Mouse (Mus musculus) embryonic facial prominence, embryonic 13.5 days (tissue): ENCODE measurements around the gene Ank2. TPM values are rescaled to one million over a fixed set of nuclear protein-coding genes. Genes with fewer than 3 reads are reported as not detected.

Experiments used
- ATAC-seq: fragments of 200-750 bp; cut with Nextera tagmentation; 2 replicates; pipeline ENCODE4 v1.8.0; 2017; ENCODE audit warnings: low read depth; ENCODE audit not compliant: insufficient number of reproducible peaks, insufficient read depth, low FRiP score, low TSS enrichment
- H3K27ac ChIP-seq: fragments of 300-500 bp; sonication (generic); 2 replicates; pipeline ENCODE4 v1.5.1; 2015; ENCODE audit warnings: moderate library complexity, mild to moderate bottlenecking, inconsistent platforms
- H3K27me3 ChIP-seq: fragments of 300-500 bp; sonication (generic); 2 replicates; pipeline ENCODE4 v1.6.1; 2015; ENCODE audit warnings: mild to moderate bottlenecking, inconsistent platforms
- H3K36me3 ChIP-seq: fragments of 300-500 bp; sonication (generic); 2 replicates; pipeline ENCODE4 v1.6.1; 2015; ENCODE audit warnings: mild to moderate bottlenecking, inconsistent platforms
- H3K4me1 ChIP-seq: fragments of 300-500 bp; sonication (generic); 2 replicates; pipeline ENCODE4 v1.6.1; 2015; ENCODE audit warnings: inconsistent platforms
- H3K4me2 ChIP-seq: fragments of 300-500 bp; sonication (generic); 2 replicates; pipeline ENCODE4 v1.6.1; 2015; ENCODE audit warnings: moderate library complexity, mild to moderate bottlenecking, inconsistent platforms
- H3K4me3 ChIP-seq: fragments of 300-500 bp; sonication (generic); 2 replicates; pipeline ENCODE4 v1.5.1; 2015; ENCODE audit warnings: mild to moderate bottlenecking, inconsistent platforms
- H3K9ac ChIP-seq: fragments of 300-500 bp; sonication (generic); 2 replicates; pipeline ENCODE4 v1.6.1; 2015; ENCODE audit warnings: mild to moderate bottlenecking, inconsistent platforms
- H3K9me3 ChIP-seq: fragments of 300-500 bp; sonication (generic); 2 replicates; pipeline ENCODE4 v1.6.1; 2016; ENCODE audit warnings: inconsistent platforms
- WGBS: fragments of 180-500 bp; shearing (Covaris S2); methylation state at CpG from one replicate; pipeline ENCODE4 v1.1.7; 2015; ENCODE audit warnings: mixed read lengths; 5-methylcytosine and 5-hydroxymethylcytosine counted together
- polyA plus RNA-seq: library from polyadenylated mRNA; unstranded; fragments of >200 nt; fragmentation: Nextera tagmentation; extraction: Ambion mirVana; gene quantifications from 2 replicates; pipeline ENCODE4 v1.2.1, GENCODE M21; 2015

Gene Ank2
- polyA plus RNA-seq, 1 experiment from 2014 or later, result 33.4 TPM

DNA sequence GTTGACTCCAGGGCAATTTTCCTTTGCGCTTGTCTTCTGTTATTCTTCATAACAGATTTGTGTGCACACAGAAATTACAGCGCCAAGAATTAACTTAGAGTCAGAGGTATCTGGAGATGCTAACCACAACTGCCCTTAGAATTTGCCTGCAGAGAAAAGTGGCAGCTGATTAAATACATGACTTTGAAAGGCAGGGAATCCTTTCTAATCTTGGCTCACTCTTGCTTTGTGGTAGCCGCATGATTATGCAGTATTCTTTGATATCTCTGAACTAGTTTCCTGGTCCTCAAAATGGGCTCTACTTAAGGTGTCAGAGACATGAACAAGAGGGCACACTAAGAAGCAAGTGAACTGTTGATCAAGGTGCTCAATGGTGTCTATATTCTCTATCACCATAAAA, 518.0 kb downstream of the Ank2 start:
- ATAC-seq, result no peak
- Histone ChIP-seq H3K4me1 (peaks cover 3% of the 10 kb centered on the region), H3K4me2 (no peak overlapping the region), H3K9me3 (no peaks in the 10 kb centered on the region), H3K27me3 (no peaks in the 10 kb centered on the region), H3K27ac (no peak overlapping the region), H3K36me3 (no peaks in the 10 kb centered on the region), H3K9ac (no peak overlapping the region), H3K4me3 (no peak overlapping the region)
- WGBS, result 83% methylated on average over 3 of the region's 3 CpGs

DNA sequence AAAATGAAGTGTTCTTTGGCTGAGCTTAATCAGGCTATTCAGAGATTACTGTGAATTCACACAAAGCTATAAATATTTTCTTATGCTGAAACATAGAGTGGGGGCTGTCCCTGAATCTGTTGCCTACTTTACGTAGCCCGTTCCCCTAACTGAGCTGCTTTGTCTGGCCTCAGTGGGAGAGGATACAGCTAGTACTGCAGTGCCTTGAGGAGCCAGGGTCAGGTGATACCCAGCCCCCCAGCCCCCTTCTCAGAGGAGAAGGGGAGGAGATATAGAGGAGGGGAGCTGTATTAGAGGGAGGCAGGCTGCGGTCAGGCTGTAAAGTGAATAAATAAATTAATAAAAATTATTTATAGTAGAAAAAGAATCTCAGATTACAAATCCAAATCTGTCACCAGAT, 519.5 kb downstream of the Ank2 start:
- Histone ChIP-seq H3K9ac (no peak overlapping the region), H3K4me1 (peaks cover 3% of the 10 kb centered on the region), H3K27me3 (no peaks in the 10 kb centered on the region), H3K4me3 (no peak overlapping the region), H3K4me2 (no peak overlapping the region), H3K9me3 (no peaks in the 10 kb centered on the region), H3K36me3 (no peaks in the 10 kb centered on the region), H3K27ac (no peak overlapping the region)
- ATAC-seq, result no peak
- 85% methylated on average over 3 of the region's 3 CpGs for whole genome bisulfite sequencing

DNA sequence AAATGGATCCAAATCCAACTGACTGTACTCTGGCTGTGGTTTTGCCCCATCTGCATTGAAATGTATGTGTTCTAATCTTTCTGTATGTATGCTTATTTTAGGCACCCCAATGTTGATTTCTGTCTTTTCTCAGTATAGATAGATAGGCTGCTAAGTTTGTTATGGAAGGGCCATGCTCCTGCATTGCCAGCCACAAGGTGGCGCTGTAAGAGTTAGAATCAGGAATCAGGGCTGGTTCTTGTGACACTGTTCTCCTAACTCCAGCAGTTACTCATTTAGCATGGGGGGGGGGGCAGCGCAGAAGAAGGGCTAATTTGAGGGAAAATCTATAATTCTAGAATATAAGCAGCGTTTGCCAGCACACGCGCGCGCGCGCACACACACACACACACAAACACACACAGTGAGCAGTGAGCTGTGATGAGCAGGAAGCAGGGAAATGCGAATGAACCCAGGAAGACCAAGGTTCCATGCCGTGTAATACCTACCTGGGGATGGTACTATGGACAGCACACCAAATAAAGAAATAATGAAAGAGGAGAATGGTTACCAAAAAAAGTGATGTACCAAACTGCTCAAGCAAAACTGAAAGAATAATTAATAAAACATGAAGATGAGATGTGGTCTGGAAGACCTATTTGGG, 520.3 kb downstream of the Ank2 start:
- H3K9me3 ChIP-seq, result no peaks in the 10 kb centered on the region
- no peak overlapping the region for H3K27ac ChIP-seq
- 59% methylated on average over 11 of the region's 11 CpGs for WGBS
- H3K9ac ChIP-seq, result no peak overlapping the region
- no peak overlapping the region for H3K4me2 ChIP-seq
- peaks cover 3% of the 10 kb centered on the region for H3K4me1 ChIP-seq
- H3K27me3 ChIP-seq, result no peaks in the 10 kb centered on the region
- no peak for ATAC-seq
- no peak overlapping the region for H3K4me3 ChIP-seq
- no peaks in the 10 kb centered on the region for H3K36me3 ChIP-seq

DNA sequence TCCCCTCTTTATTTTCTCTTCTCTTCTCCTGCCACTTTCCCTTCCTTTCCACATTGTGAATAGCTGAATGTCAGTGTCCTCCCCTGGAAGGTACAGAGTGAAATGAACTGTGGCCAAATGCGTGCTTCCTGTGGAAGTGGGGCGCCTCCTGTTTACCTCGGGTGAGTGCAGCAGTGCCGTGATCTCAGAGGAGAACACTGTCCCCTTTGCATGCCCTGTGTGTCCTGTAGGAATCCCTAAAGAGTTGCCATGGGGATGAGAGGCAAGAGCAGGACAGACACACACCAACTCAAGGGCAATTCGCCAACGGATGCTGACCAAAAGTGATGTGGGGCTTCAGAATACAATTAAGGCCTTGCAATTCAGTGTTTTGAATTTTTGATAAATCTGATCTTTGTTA, 521.8 kb downstream of the Ank2 start:
- Histone ChIP-seq H3K4me1 (peaks cover 3% of the 10 kb centered on the region), H3K4me3 (no peak overlapping the region), H3K27me3 (no peaks in the 10 kb centered on the region), H3K4me2 (0 out of 2 replicates have a peak overlapping the region, but pooled peaks have one; percentile 1), H3K27ac (peak overlapping the region; percentile 28; the same call in 1 of the 2 replicates), H3K9ac (0 out of 2 replicates have a peak overlapping the region, but pooled peaks have one; percentile 36), H3K36me3 (no peaks in the 10 kb centered on the region; the same call in 1 of the 2 replicates), H3K9me3 (no peaks in the 10 kb centered on the region)
- no peak for ATAC-seq
- 57% methylated on average over 6 of the region's 6 CpGs for WGBS

DNA sequence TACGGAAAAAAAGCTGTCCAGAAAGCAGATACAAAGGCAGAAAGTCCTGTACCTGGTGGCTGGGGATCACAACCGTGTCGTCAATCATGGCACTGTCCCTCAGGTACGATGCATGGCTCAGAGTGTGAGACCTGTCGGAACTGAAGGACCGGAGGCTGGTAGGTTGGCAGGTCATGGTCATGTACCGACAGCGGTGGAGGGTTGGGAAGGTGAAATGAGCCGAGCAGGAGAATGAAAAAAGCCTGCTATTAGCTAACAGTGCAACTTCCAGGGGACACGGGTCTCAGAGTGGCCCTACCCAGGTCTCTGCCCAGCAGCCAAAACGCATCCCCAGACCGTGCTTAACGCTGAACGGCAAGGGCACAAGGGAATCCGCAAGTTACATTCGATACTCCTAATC, 522.4 kb downstream of the Ank2 start:
- Histone ChIP-seq H3K9me3 (no peaks in the 10 kb centered on the region), H3K4me2 (no peak overlapping the region), H3K4me1 (peaks cover 3% of the 10 kb centered on the region), H3K4me3 (no peak overlapping the region), H3K36me3 (no peaks in the 10 kb centered on the region; the same call in 1 of the 2 replicates), H3K27me3 (no peaks in the 10 kb centered on the region), H3K9ac (no peak overlapping the region), H3K27ac (no peak overlapping the region)
- WGBS, result 67% methylated on average over 16 of the region's 16 CpGs
- ATAC-seq, result no peak

DNA sequence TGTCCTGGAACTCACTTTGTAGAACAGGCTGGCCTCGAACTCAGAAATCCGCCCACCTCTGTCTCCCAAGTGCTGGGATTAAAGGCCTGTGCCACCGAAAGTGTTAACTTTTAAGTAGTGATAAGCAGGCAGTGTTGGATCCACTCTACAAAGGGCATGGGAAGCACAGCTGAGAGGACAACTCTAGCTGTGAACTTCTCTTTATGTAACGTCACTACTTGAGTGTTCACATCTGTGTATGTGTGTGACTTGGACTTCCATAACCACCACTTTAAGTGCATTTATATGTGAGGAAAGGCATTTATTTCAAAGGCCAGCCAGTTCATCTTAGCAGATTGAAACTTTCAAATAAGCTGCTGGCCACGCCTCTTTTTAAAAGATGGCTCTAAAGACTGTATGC, 523.7 kb downstream of the Ank2 start:
- no peak for ATAC-seq

DNA sequence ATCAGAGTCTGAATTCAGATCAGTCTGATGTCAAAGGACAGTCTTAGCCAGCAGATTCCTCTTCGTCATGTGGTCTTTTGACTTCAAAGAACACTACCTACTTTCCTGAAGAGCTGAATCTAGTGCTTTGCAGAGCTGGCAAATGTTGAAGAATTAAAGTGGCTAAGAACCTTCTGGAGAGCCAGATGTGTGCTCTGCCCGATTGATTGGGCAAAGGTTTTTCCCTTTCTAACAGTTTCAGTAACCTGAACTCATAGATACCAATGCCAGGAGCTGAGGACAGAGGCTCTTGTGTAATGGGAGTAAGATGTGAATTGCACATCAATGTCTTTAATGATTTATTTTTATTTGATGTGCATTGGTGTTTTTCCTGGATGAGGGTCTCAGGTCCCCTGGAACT, 525.6 kb downstream of the Ank2 start:
- H3K9ac ChIP-seq, result no peak overlapping the region
- peaks cover 3% of the 10 kb centered on the region for H3K4me1 ChIP-seq
- H3K36me3 ChIP-seq, result no peaks in the 10 kb centered on the region; the same call in 1 of the 2 replicates
- H3K27ac ChIP-seq, result no peak overlapping the region
- no peak for ATAC-seq
- H3K9me3 ChIP-seq, result no peaks in the 10 kb centered on the region
- H3K4me3 ChIP-seq, result no peak overlapping the region
- H3K4me2 ChIP-seq, result no peak overlapping the region
- WGBS, result 85% methylated on average over 2 of the region's 2 CpGs
- H3K27me3 ChIP-seq, result no peaks in the 10 kb centered on the region

More for the DNA sequence above, 523.7 kb downstream of the Ank2 start:
- Histone ChIP-seq H3K27me3 (no peaks in the 10 kb centered on the region), H3K27ac (no peak overlapping the region), H3K9ac (no peak overlapping the region), H3K4me2 (no peak overlapping the region), H3K9me3 (no peaks in the 10 kb centered on the region), H3K36me3 (no peaks in the 10 kb centered on the region; the same call in 1 of the 2 replicates), H3K4me3 (no peak overlapping the region), H3K4me1 (peaks cover 3% of the 10 kb centered on the region)
- 89% methylated on average over 5 of the region's 5 CpGs for WGBS

DNA sequence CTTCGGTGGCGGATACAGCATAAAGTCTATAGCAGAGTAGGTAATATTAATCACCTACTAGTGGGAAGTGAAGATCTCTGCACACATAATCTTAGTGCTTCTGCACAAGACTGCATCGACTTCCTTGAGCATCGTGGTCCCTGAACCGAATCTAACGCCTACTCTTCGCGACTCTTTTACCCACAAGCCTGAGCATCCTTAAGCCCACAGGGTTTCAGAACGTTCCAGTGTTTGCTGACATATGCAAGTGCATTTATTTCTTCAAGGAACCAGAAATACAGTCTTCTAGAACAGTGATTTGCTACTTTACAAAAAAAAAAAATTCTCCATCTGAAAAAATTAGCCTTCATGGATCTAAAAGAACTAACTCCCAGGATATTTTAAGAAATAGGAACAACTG, 527.6 kb downstream of the Ank2 start:
- no peak overlapping the region for H3K9ac ChIP-seq
- no peak overlapping the region for H3K4me2 ChIP-seq
- H3K4me1 ChIP-seq, result no peaks in the 10 kb centered on the region
- no peak overlapping the region for H3K27ac ChIP-seq
- no peaks in the 10 kb centered on the region; the same call in 1 of the 2 replicates for H3K36me3 ChIP-seq
- no peak for ATAC-seq
- H3K9me3 ChIP-seq, result no peaks in the 10 kb centered on the region
- 92% methylated on average over 9 of the region's 9 CpGs for WGBS
- H3K4me3 ChIP-seq, result no peak overlapping the region
- no peaks in the 10 kb centered on the region for H3K27me3 ChIP-seq

DNA sequence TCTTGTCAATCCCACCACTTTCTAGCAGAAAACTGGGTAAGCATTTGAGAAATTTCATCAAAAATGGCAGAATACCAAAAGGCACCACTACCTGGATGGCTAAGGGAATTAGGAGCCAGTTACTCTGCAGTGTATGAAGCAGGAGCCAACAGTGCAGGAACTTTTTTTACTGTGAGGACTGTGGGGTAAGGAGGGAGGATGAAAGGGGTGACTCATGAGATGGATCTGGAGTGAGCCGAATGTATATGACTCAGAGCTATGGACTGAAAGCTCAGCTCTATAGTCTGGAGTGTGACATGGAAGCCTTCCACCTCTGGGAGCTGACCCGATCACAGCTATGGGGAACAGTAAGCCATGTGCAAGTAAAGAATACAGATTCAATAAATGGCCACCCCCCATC, 530.4 kb downstream of the Ank2 start:
- no peak for ATAC-seq
- H3K4me3 ChIP-seq, result no peak overlapping the region
- H3K27ac ChIP-seq, result no peak overlapping the region
- H3K9me3 ChIP-seq, result no peaks in the 10 kb centered on the region
- no peaks in the 10 kb centered on the region for H3K4me1 ChIP-seq
- H3K36me3 ChIP-seq, result peaks cover 7% of the 10 kb centered on the region
- no peak overlapping the region for H3K4me2 ChIP-seq
- 88% methylated on average over 2 of the region's 2 CpGs for WGBS
- no peak overlapping the region for H3K9ac ChIP-seq
- H3K27me3 ChIP-seq, result no peaks in the 10 kb centered on the region

DNA sequence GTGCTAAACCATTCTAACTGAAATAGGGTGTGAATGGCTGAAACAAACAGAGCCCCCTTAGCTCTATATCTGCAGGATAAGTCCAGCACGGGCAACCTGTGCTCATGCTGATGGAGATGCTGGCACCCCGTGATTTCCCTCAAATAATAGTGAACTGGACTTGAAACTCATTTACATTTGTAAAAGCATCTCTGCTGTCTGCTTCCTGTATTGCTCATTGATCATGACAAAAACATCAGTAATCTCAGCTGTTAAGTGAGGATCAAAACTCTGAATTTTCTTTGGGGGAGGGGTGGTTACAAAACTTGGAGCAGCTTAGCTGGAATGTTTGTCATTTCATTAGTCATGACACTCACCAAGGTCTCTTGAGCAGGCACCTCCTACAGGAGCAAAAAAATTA, 533.4 kb downstream of the Ank2 start:
- Histone ChIP-seq H3K27ac (no peak overlapping the region), H3K27me3 (no peaks in the 10 kb centered on the region), H3K9ac (no peak overlapping the region), H3K4me3 (no peak overlapping the region), H3K9me3 (no peaks in the 10 kb centered on the region), H3K36me3 (peaks cover 13% of the 10 kb centered on the region; the same call in 1 of the 2 replicates), H3K4me1 (no peaks in the 10 kb centered on the region), H3K4me2 (no peak overlapping the region)
- WGBS, result 82% methylated on average over 2 of the region's 2 CpGs
- ATAC-seq, result no peak

DNA sequence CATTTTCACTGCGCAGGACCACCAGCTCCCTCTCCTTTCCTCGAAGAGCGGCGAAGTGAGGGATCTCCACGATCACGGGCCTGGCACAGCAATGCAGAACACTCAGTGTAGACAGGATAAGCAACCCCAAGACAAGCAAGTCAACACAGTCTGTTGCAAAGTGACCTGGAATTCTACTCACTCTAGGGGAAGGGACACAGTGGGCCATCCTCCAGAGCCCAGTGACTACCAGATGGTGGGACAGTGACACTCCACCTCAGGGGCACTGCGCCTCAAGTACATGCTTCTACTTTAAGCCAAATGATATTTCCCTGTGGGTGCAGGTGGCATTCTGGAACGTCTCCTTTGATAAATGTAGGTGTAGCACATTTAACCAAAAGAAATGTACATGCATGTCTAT, 536.8 kb downstream of the Ank2 start:
- H3K4me1 ChIP-seq, result no peaks in the 10 kb centered on the region
- WGBS, result 94% methylated on average over 8 of the region's 8 CpGs
- H3K9me3 ChIP-seq, result no peaks in the 10 kb centered on the region
- no peak overlapping the region for H3K4me3 ChIP-seq
- no peak overlapping the region for H3K27ac ChIP-seq
- no peak for ATAC-seq
- H3K27me3 ChIP-seq, result no peaks in the 10 kb centered on the region
- H3K36me3 ChIP-seq, result peaks cover 22% of the 10 kb centered on the region
- H3K9ac ChIP-seq, result no peak overlapping the region
- H3K4me2 ChIP-seq, result no peak overlapping the region

DNA sequence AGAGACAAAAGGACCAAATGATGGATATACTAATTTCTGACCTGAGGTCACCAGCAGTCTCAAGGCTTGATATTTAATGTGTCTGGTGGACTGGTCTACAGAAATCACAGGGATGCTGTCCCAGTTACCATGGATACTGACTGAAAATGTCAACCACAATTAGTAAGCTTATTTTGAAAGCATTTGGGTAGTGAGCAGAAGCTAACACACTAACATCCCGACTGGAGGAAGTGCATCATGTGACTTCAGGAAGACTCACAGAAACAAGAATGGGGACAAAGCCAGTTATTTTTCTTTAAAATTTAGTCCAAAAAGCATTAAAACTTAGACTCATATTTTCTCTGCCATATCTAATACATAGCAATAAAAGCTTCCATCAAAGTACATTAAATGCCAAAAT, 546.5 kb downstream of the Ank2 start:
- Histone ChIP-seq H3K4me1 (no peaks in the 10 kb centered on the region), H3K4me3 (no peak overlapping the region), H3K9ac (no peak overlapping the region), H3K27ac (no peak overlapping the region), H3K4me2 (no peak overlapping the region), H3K27me3 (no peaks in the 10 kb centered on the region), H3K9me3 (no peaks in the 10 kb centered on the region), H3K36me3 (peaks cover 14% of the 10 kb centered on the region)
- no peak for ATAC-seq
- WGBS, result 54% methylated on average over 1 of the region's 1 CpGs
